Mouse (Mus musculus): ENCODE results near the gene Ganc.

Ganc gene

GRCm38 (mm10) chr2:120501136-120501918 is 97.6 kb downstream of the Ganc start:
- DNase-seq (ENCODE audit: low read depth, low spot score): no peak

GRCm38 (mm10) chr2:120501931-120502604 is 98.4 kb downstream of the Ganc start:
- DNase-seq (ENCODE audit: low read depth, low spot score): no peak

- no peak for DNase-seq (ENCODE audit: low read depth, low spot score)
Observed at GRCm38 (mm10) chr2:120502605-120502990, 98.9 kb downstream of the Ganc start.

GRCm38 (mm10) chr2:120503094-120503493 is 99.4 kb downstream of the Ganc start:
- no peak for DNase-seq (ENCODE audit: low read depth, low spot score)

GRCm38 (mm10) chr2:120503992-120504391 is 100.3 kb downstream of the Ganc start:
- no peak for DNase-seq (ENCODE audit: low read depth, low spot score)

All from retina, adult 2 months (tissue).